Comparison of ENCODE assay signal across 33 mouse cellular contexts in the genomic region with DNA sequence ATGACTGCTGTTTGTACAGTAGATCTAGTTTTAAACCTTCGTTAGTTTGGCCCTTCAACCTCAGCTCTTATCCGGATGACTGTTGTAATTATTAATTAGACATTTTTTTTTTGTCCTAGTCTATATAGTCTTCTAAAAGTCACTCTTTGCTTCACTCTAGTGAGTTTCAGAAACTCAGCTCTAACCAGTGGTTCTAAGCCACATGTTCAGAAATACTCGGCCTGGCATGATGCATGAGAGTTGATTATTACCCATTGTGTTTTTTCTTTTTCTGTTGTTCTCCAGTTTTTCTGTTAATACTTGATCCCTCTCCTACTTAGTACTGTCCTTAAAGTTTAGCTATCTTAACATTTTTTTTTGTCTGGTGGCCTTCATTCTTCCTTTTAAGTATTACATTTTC.
"Had no signal": no experiment of that assay in that cellular context is flagged by ENCODE, and none has a peak within 500 bp of the region (broad histone marks: within the 10 kb centered on the region; RNA-seq: fewer than 3 reads in every experiment).

No protein-coding gene starts in this region.

- H3K4me1 ChIP-seq: hindbrain, embryonic 15.5 days; intestine, embryonic 15.5 days had no signal

- H3K4me3 ChIP-seq: heart, adult 2 months; heart, embryonic 10.5 days; heart, embryonic 12.5 days; heart, embryonic 13.5 days; heart, embryonic 15.5 days; hindbrain, embryonic 10.5 days; hindbrain, embryonic 12.5 days; hindbrain, embryonic 13.5 days; hindbrain, embryonic 15.5 days; intestine, embryonic 15.5 days; kidney, embryonic 15.5 days; layer of hippocampus, adult 2 months; left cerebral cortex, adult 2 months had no signal

- H3K9ac ChIP-seq: heart, embryonic 12.5 days; heart, embryonic 13.5 days; heart, embryonic 15.5 days; hindbrain, embryonic 12.5 days; hindbrain, embryonic 13.5 days; hindbrain, embryonic 14.5 days; hindbrain, embryonic 15.5 days; intestine, embryonic 15.5 days; kidney, embryonic 15.5 days had no signal

- H3K27ac ChIP-seq: heart, adult 2 months; heart, embryonic 10.5 days; heart, embryonic 13.5 days; heart, embryonic 15.5 days; hindbrain, embryonic 10.5 days; hindbrain, embryonic 12.5 days; hindbrain, embryonic 13.5 days; hindbrain, embryonic 14.5 days; hindbrain, embryonic 15.5 days; hindbrain, postnatal 0 days; intestine, embryonic 15.5 days; kidney, embryonic 15.5 days; kidney, postnatal 0 days; layer of hippocampus, adult 2 months; left cerebral cortex, adult 2 months had no signal

- ATAC-seq: hindbrain, embryonic 16.5 days; hindbrain, postnatal 0 days; inflammation-experienced regulatory T-cells, adult 6 months; intestine, embryonic 15.5 days; intestine, embryonic 16.5 days; intestine, postnatal 0 days had no signal

- H3K36me3 ChIP-seq: heart, embryonic 12.5 days; heart, embryonic 13.5 days; heart, embryonic 15.5 days; hindbrain, embryonic 10.5 days; hindbrain, embryonic 12.5 days; hindbrain, embryonic 13.5 days; hindbrain, embryonic 15.5 days; intestine, embryonic 15.5 days; kidney, embryonic 15.5 days had no signal

- H3K9me3 ChIP-seq: heart, embryonic 10.5 days; heart, embryonic 12.5 days; heart, embryonic 13.5 days; heart, embryonic 15.5 days; hindbrain, embryonic 10.5 days; hindbrain, embryonic 12.5 days; hindbrain, embryonic 13.5 days; hindbrain, embryonic 15.5 days; intestine, embryonic 15.5 days; kidney, embryonic 15.5 days had no signal

- H3K27me3 ChIP-seq: heart, embryonic 12.5 days; heart, embryonic 13.5 days; heart, embryonic 15.5 days; hindbrain, embryonic 12.5 days; hindbrain, embryonic 13.5 days; hindbrain, embryonic 15.5 days; intestine, embryonic 15.5 days; kidney, embryonic 15.5 days had no signal

- DNase-seq: heart, adult 18-20 months; heart, adult 2 months; heart, postnatal 10 days; heart, postnatal 14 days; heart, postnatal 36 days; heart, postnatal 4 days; kidney, adult 11 months; kidney, adult 18-20 months; kidney, postnatal 10 days; kidney, postnatal 25 days; kidney, postnatal 36 days; layer of hippocampus, adult 9-11 months; layer of hippocampus, postnatal 36 days had no signal

- H3K4me2 ChIP-seq: heart, embryonic 11.5 days; heart, embryonic 12.5 days; heart, embryonic 13.5 days; heart, embryonic 15.5 days; hindbrain, embryonic 12.5 days; hindbrain, embryonic 13.5 days; hindbrain, embryonic 14.5 days; hindbrain, embryonic 15.5 days; intestine, embryonic 15.5 days; kidney, embryonic 15.5 days had no signal
